Mouse (Mus musculus) megakaryocyte progenitor cell, adult 5-6 weeks (primary cell): ENCODE measurements around the gene Arhgef28. TPM values are rescaled to one million over a fixed set of nuclear protein-coding genes. Genes with fewer than 3 reads are reported as not detected.
A peak's percentile ranks its signal among the peaks of the same experiment; 100 is the strongest.

ENCODE experiments used
- ATAC-seq: replicated peaks from 2 replicates; pipeline ENCODE4 v1.8.0; 2016; ENCODE audit warnings: mild to moderate bottlenecking, moderate TSS enrichment, inconsistent platforms; ENCODE audit not compliant: poor library complexity
- total RNA-seq, 2 experiments: library from RNA; stranded (forward) in 1 of 2; stranded (reverse) in 1 of 2; fragments of 157-497, 149-512 nt in 1 of 2; fragments of 200-1000 nt in 1 of 2; gene quantifications; 2 replicates each; pipeline versions ENCODE4 v1.2.3 to v1.2.4; 2015 to 2017

The Arhgef28 gene
- total RNA-seq, 2 experiments from 2014 or later: 2.9 TPM

DNA sequence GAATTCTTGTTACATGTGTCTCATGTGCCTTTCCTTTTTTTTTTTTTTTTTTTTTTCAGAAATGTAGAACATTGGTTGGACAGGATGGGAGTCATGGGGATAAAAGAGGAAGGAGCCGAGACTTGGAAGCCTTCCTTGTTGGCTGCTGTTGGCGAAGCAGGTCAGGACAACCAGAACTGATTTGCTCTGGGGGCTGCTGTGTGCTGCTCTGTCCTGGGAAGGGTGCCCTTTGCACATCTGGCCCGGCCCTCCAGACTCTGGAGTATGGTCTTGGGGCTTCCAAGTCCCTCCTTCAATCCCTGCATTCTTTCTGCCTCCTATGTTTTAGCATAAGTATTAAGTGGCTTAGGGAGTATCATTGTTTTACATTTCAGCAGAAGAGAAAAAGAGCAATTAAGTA is 347.2 kb downstream of the Arhgef28 start:
- ATAC-seq: no peak

DNA sequence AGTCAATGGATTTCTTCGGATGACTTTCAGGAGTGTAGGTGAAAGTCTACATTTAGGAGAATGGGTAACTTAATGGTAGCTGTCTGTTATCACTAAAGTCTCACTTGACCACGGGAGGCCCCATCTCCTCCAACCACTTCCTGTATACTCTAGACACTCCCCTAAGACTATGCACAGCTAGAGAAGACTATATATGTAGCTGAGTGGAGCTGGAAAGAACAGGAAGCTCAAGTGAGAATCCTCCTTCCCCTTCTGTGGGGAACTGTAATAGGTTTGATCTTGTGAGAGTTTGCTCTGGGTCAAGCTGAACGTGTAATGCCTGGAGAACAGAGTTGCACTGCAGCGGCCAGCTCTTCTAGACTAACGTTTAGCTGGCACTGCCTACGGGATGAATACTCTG is 348.4 kb downstream of the Arhgef28 start:
- ATAC-seq: peak; percentile 92

DNA sequence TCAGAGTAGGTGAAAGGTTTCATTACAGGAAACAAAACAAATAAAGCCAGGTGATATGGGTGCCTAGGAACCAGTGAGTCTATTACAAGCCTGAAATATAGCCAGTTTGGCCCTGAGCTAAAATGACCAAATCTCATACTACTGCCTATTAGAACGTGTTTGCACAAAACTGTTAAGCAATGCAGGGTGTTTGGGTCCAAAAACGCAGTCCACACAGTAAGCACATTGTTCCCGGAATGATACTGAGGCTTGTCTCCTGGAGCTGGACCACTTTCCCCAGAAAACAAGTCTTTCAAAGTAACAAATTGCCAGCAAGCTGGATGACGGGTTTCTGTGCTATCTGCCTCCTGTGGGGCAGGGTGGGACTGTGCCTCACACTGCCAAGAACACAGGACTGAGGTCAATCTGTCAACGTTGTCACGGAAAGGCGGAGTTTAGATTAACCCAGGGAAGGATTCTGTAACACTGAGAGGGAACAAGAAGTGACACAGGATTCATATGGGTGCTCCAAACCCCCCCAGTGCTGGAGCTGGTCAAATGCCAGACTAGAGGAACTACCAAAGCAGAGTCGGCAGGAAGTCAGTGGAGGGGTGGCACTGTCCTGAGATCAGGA is 352.8 kb downstream of the Arhgef28 start:
- peak; percentile 73 for ATAC-seq

Other genes starting within 250 kb of the Arhgef28 start
- gene Utp15, start 56.6 kb upstream of the Arhgef28 start, total RNA-seq (2015): 27.2 and 33.8 TPM in 2 replicates
- 39.9 and 48.0 TPM in 2 replicates for gene Utp15, start 56.6 kb upstream of the Arhgef28 start, total RNA-seq (2017)
- gene Ankra2, start 56.6 kb upstream of the Arhgef28 start, total RNA-seq (2015): 14.8 and 19.9 TPM in 2 replicates
- 14.2 and 20.9 TPM in 2 replicates for gene Ankra2, start 56.6 kb upstream of the Arhgef28 start, total RNA-seq (2017)
- not detected in 2 replicates for gene Gm21976, start 73.4 kb upstream of the Arhgef28 start, total RNA-seq (2015)
- gene Gm21976, start 73.4 kb upstream of the Arhgef28 start, total RNA-seq (2017): not detected in 2 replicates
- gene Btf3, start 110.6 kb upstream of the Arhgef28 start, total RNA-seq (2015): 1,345 and 1,405 TPM in 2 replicates
- 2,105 and 2,157 TPM in 2 replicates for gene Btf3, start 110.6 kb upstream of the Arhgef28 start, total RNA-seq (2017)
- not detected in 2 replicates for gene Foxd1, start 147.8 kb upstream of the Arhgef28 start, total RNA-seq (2015)
- not detected in 2 replicates for gene Foxd1, start 147.8 kb upstream of the Arhgef28 start, total RNA-seq (2017)